In genomic region chr2:44978038-44978437, GRCm38 (mm10) we compare ENCODE assay signal across 23 mouse cellular contexts. TPM values are rescaled to one million over a fixed set of nuclear protein-coding genes. Genes with fewer than 3 reads are reported as not detected.
A peak's percentile ranks its signal among the peaks of the same experiment; 100 is the strongest.
DNase-seq lines count a peak whose midpoint lies in the region; ATAC-seq and TF ChIP-seq lines count a peak whose summit lies in the region.
"Had no signal": no experiment of that assay in that cellular context is flagged by ENCODE, and none has a peak within 500 bp of the region (broad histone marks: within the 10 kb centered on the region; RNA-seq: fewer than 3 reads in every experiment).

No protein-coding gene starts in this region.

- no peaks in the 10 kb centered on the region; the same call in 1 of the 2 replicates for H3K9me3 ChIP-seq in kidney, embryonic 16.5 days (ENCODE audit: low read length)
- H3K9me3 ChIP-seq in lung, postnatal 0 days (ENCODE audit: low read length), result no peaks in the 10 kb centered on the region
- H3K9me3 ChIP-seq: embryonic facial prominence, embryonic 15.5 days; forebrain, embryonic 12.5 days; forebrain, embryonic 15.5 days; heart, embryonic 13.5 days; hindbrain, embryonic 15.5 days had no signal

- H3K27ac ChIP-seq in kidney, embryonic 16.5 days (ENCODE audit: low read length), result peak overlapping the region; percentile 30; the same call in 1 of the 2 replicates
- 0 out of 2 replicates have a peak overlapping the region, but pooled peaks have one; percentile 32 for H3K27ac ChIP-seq in lung, postnatal 0 days (ENCODE audit: low read length)
- H3K27ac ChIP-seq: embryonic facial prominence, embryonic 12.5 days; embryonic facial prominence, embryonic 15.5 days; forebrain, embryonic 12.5 days; forebrain, embryonic 15.5 days; heart, embryonic 13.5 days; hindbrain, embryonic 12.5 days; hindbrain, embryonic 15.5 days had no signal

- no peak for ATAC-seq in kidney, embryonic 16.5 days (ENCODE audit: low FRiP score, low TSS enrichment)
- peak; percentile 37; the same call in 1 of the 2 replicates for ATAC-seq in lung, postnatal 0 days
- ATAC-seq: forebrain, embryonic 15.5 days; Patski had no signal

- no peak overlapping the region for H3K4me3 ChIP-seq in kidney, embryonic 16.5 days (ENCODE audit: low read length)
- H3K4me3 ChIP-seq in lung, postnatal 0 days (ENCODE audit: low read depth, low read length), result no peak overlapping the region
- H3K4me3 ChIP-seq in myocyte, result no peak overlapping the region
- H3K4me3 ChIP-seq: embryonic facial prominence, embryonic 12.5 days; embryonic facial prominence, embryonic 15.5 days; erythroblast, embryonic 14.5 days; forebrain, embryonic 12.5 days; forebrain, embryonic 15.5 days; hindbrain, embryonic 12.5 days had no signal

- H3K9ac ChIP-seq in kidney, embryonic 16.5 days (replicated peaks; ENCODE audit: low read length), result no peak overlapping the region
- H3K9ac ChIP-seq in lung, postnatal 0 days (replicated peaks; ENCODE audit: low read depth), result no peak overlapping the region
- H3K9ac ChIP-seq: embryonic facial prominence, embryonic 12.5 days; embryonic facial prominence, embryonic 15.5 days; forebrain, embryonic 12.5 days; forebrain, embryonic 15.5 days; heart, embryonic 13.5 days; hindbrain, embryonic 12.5 days; hindbrain, embryonic 15.5 days had no signal

- no peaks in the 10 kb centered on the region for H3K79me2 ChIP-seq in myocyte (ENCODE audit: control insufficient read depth, insufficient read depth)

- WGBS in kidney, embryonic 16.5 days, result 82% methylated on average over 6 of the region's 6 CpGs
- 49% methylated on average over 6 of the region's 6 CpGs for WGBS in lung, postnatal 0 days

- no peaks in the 10 kb centered on the region for H3K36me3 ChIP-seq in kidney, embryonic 16.5 days (ENCODE audit: insufficient read depth, low read length)
- H3K36me3 ChIP-seq in lung, postnatal 0 days (ENCODE audit: insufficient read depth, low read length), result no peaks in the 10 kb centered on the region
- H3K36me3 ChIP-seq in myocyte (ENCODE audit: control insufficient read depth, insufficient read depth), result no peaks in the 10 kb centered on the region
- H3K36me3 ChIP-seq: embryonic facial prominence, embryonic 12.5 days; embryonic facial prominence, embryonic 15.5 days; forebrain, embryonic 12.5 days; forebrain, embryonic 15.5 days; heart, embryonic 13.5 days; hindbrain, embryonic 12.5 days; hindbrain, embryonic 15.5 days had no signal

- no peak overlapping the region for H3ac ChIP-seq in myocyte (ENCODE audit: control insufficient read depth, insufficient read length)

- H3K4me1 ChIP-seq in kidney, embryonic 16.5 days (ENCODE audit: insufficient read depth, low read length), result peaks cover 31% of the 10 kb centered on the region
- H3K4me1 ChIP-seq in lung, postnatal 0 days (ENCODE audit: insufficient read depth, low read depth, low read length), result peaks cover 14% of the 10 kb centered on the region; the same call in 1 of the 2 replicates

- H3K27me3 ChIP-seq in kidney, embryonic 16.5 days (ENCODE audit: insufficient read depth, low read length), result no peaks in the 10 kb centered on the region
- no peaks in the 10 kb centered on the region for H3K27me3 ChIP-seq in lung, postnatal 0 days (replicated peaks; ENCODE audit: insufficient read depth, low read length)
- no peaks in the 10 kb centered on the region for H3K27me3 ChIP-seq in myocyte (ENCODE audit: control insufficient read depth, insufficient read depth, insufficient read length)
- H3K27me3 ChIP-seq: embryonic facial prominence, embryonic 12.5 days; embryonic facial prominence, embryonic 15.5 days; forebrain, embryonic 15.5 days; heart, embryonic 13.5 days; hindbrain, embryonic 12.5 days; hindbrain, embryonic 15.5 days; Patski had no signal

- TF ChIP-seq CTCF in lung, postnatal 0 days (IDR thresholded peaks at IDR 0.05), result no peak

- H3K4me2 ChIP-seq in kidney, embryonic 16.5 days (replicated peaks; ENCODE audit: low read depth, low read length), result no peak overlapping the region
- no peak overlapping the region for H3K4me2 ChIP-seq in lung, postnatal 0 days (replicated peaks; ENCODE audit: low read depth, low read length)
- H3K4me2 ChIP-seq in myocyte (ENCODE audit: low read depth), result peak overlapping the region; percentile 92

- no peak for TF ChIP-seq POLR2A in myocyte (IDR thresholded peaks at IDR 0.05; ENCODE audit: insufficient read length, low read depth)

- no peak for DNase-seq in kidney, adult 18-20 months
- peak; percentile 66 for DNase-seq in lung, postnatal 0 days (ENCODE audit: low spot score)
- DNase-seq in lung, postnatal 25 days (ENCODE audit: low spot score), result no peak
- peak; percentile 61 for DNase-seq in Muller cell, postnatal 12 days (ENCODE audit: inconsistent ontology term)
- no peak for DNase-seq in layer of hippocampus, postnatal 14 days (ENCODE audit: low spot score in 2 of 2)
- no peak for DNase-seq in adrenal gland, postnatal 10 days
- DNase-seq: adrenal gland, postnatal 14 days; cerebellum, adult 11 months; cerebellum, adult 2 months; cerebellum, adult 9-11 months; cerebellum, postnatal 25 days; gastrocnemius, postnatal 25 days had no signal

- TF ChIP-seq EP300 in lung, postnatal 0 days (IDR thresholded peaks at IDR 0.05), result no peak

TF ChIP-seq in myocyte, 11 proteins besides CTCF, POLR2A, EP300 and RAD21:
- no peak for TF ChIP-seq POLR2AphosphoS2 (IDR thresholded peaks at IDR 0.05; ENCODE audit: insufficient read length, low read depth)
- no peak for TF ChIP-seq REST (IDR thresholded peaks at IDR 0.05; ENCODE audit: insufficient read depth, insufficient read length)
- no peak for TF ChIP-seq CEBPB (IDR thresholded peaks at IDR 0.05; ENCODE audit: insufficient read depth, poor library complexity, severe bottlenecking)
- no peak for TF ChIP-seq TCF3 (IDR thresholded peaks at IDR 0.05; ENCODE audit: insufficient read length, low read depth)
- no peak for TF ChIP-seq SRF (IDR thresholded peaks at IDR 0.05; ENCODE audit: control insufficient read depth, insufficient read length, low read depth)
- no peak for TF ChIP-seq USF1 (IDR thresholded peaks at IDR 0.05; ENCODE audit: low read depth)
- TF ChIP-seq MYOD1 (IDR thresholded peaks at IDR 0.05; ENCODE audit: control insufficient read depth in 1 of 3, insufficient read length in 2 of 3, low read depth in 2 of 3), result no peak
- no peak for TF ChIP-seq MYOG (IDR thresholded peaks at IDR 0.05; ENCODE audit: control insufficient read depth in 1 of 3, insufficient read depth in 1 of 3, insufficient read length in 2 of 3, low read depth in 2 of 3)
- no peak for TF ChIP-seq E2F4 (IDR thresholded peaks at IDR 0.05; ENCODE audit: insufficient read depth)
- TF ChIP-seq MAX (IDR thresholded peaks at IDR 0.05; ENCODE audit: low read depth), result no peak
TF ChIP-seq in myocyte: peak in this region for 0.

RNA-seq across cellular contexts. Expression of gene Gtdc1, which starts 50.6 kb away (rescaled TPM):
- 14.0 and 14.2 TPM in 2 replicates for polyA plus RNA-seq in kidney, embryonic 16.5 days (2015; fragmentation: Nextera tagmentation; extraction: Ambion mirVana)
- 7.6 and 10.0 TPM in 2 replicates for polyA plus RNA-seq in lung, postnatal 0 days (2015; fragmentation: Nextera tagmentation; extraction: Ambion mirVana)
- 4.9 TPM for polyA plus RNA-seq in myocyte (2012; fragmentation: generic; extraction: Trizol)
- 10 to 100 TPM; 64.7 to 66.4 TPM for total RNA-seq in layer of hippocampus, postnatal 14 days (2021)
- 10 to 100 TPM; 12.8 to 20.2 TPM for total RNA-seq in adrenal gland, postnatal 10 days (2021)

Comparison
In these comparisons a context has a peak if more than half of its experiments do, and no peak if none do; other contexts are left out.
1. DNase-seq: peak in lung, postnatal 0 days (single experiment) and Muller cell, postnatal 12 days (single experiment); none in kidney, adult 18-20 months (single experiment), lung, postnatal 25 days (single experiment), layer of hippocampus, postnatal 14 days (0 of 2) and adrenal gland, postnatal 10 days (single experiment).